Mouse (Mus musculus) CH12.LX (cell line): ENCODE results near the gene Stx8. TPM values are rescaled to one million over a fixed set of nuclear protein-coding genes. Genes with fewer than 3 reads are reported as not detected.

Experiments used
- DNase-seq: peaks from one replicate; pipeline ENCODE4 v3.0.0-alpha.2; 2013; ENCODE audit errors: extremely low read depth
- H3K27ac ChIP-seq: 2 replicates; pipeline ENCODE4 v1.5.1; 2012; ENCODE audit warnings: low read depth, mild to moderate bottlenecking, control low read depth, moderate library complexity; ENCODE audit not compliant: insufficient read depth
- H3K27me3 ChIP-seq: replicated peaks from 2 replicates; pipeline ENCODE3; 2012; ENCODE audit warnings: inconsistent platforms
- H3K36me3 ChIP-seq, 2 experiments: replicated peaks in 1 of 2; 2 replicates each; pipeline versions ENCODE3 to v1.6.1; 2012; ENCODE audit warnings: inconsistent platforms in 1 of 2, low read length in 1 of 2, mild to moderate bottlenecking in 1 of 2, mixed read lengths in 1 of 2, moderate library complexity in 1 of 2; ENCODE audit not compliant: control insufficient read depth in 1 of 2, insufficient read depth in 1 of 2
- H3K4me1 ChIP-seq, 2 experiments: 2 replicates each; pipeline ENCODE4 v1.6.1; 2012; ENCODE audit warnings: inconsistent platforms in 1 of 2, moderate library complexity in 1 of 2; ENCODE audit not compliant: insufficient read depth in 2 of 2, control insufficient read depth in 1 of 2
- H3K4me2 ChIP-seq: 2 replicates; pipeline ENCODE4 v1.6.1; 2012; ENCODE audit warnings: low read depth, mild to moderate bottlenecking, control low read depth; ENCODE audit not compliant: poor library complexity, insufficient read depth, severe bottlenecking
- H3K4me3 ChIP-seq, 3 experiments: fragments of 150-350 bp in 1 of 3; sonication (generic) in 1 of 3; replicated peaks in 1 of 3; 2 replicates each; pipeline versions ENCODE3 to v1.5.1; 2011 to 2012; ENCODE audit warnings: low read depth in 2 of 3, low read length in 2 of 3, mild to moderate bottlenecking in 2 of 3, moderate library complexity in 2 of 3, control low read depth in 1 of 3, improper control_type of control experiment in 1 of 3, inconsistent platforms in 1 of 3, mixed read lengths in 1 of 3; ENCODE audit not compliant: poor library complexity in 1 of 3
- H3K79me2 ChIP-seq: replicated peaks from 2 replicates; pipeline ENCODE4 v1.6.1; 2012; ENCODE audit warnings: mild to moderate bottlenecking, moderate library complexity; ENCODE audit not compliant: control insufficient read depth, poor library complexity, insufficient read depth, severe bottlenecking; ENCODE audit errors: extremely low read depth
- H3K9ac ChIP-seq: 2 replicates; pipeline ENCODE4 v1.6.1; 2012; ENCODE audit warnings: low read depth, mild to moderate bottlenecking, control low read depth, moderate library complexity; ENCODE audit not compliant: insufficient read depth
- H3K9me3 ChIP-seq: replicated peaks from 2 replicates; pipeline ENCODE3; 2012; ENCODE audit warnings: low read length, inconsistent platforms, mixed read lengths
- CHD1 ChIP-seq: IDR thresholded peaks from 2 replicates; pipeline ENCODE4 v1.6.1; 2012; ENCODE audit warnings: low read depth, low read length, improper control_type of control experiment, inconsistent platforms
- CHD2 ChIP-seq: IDR thresholded peaks from 2 replicates; pipeline ENCODE4 v1.6.1; 2011; ENCODE audit warnings: low read length, improper control_type of control experiment
- E2F4 ChIP-seq: IDR thresholded peaks from 2 replicates; pipeline ENCODE4 v1.6.1; 2011; ENCODE audit warnings: low read depth, low read length, improper control_type of control experiment; ENCODE audit not compliant: insufficient replicate concordance
- ELF1 ChIP-seq: IDR thresholded peaks from 2 replicates; pipeline ENCODE4 v1.6.1; 2014; ENCODE audit warnings: low read depth, mild to moderate bottlenecking, inconsistent platforms, low read length, improper control_type of control experiment
- EP300 ChIP-seq: IDR thresholded peaks from 2 replicates; pipeline ENCODE4 v1.6.1; 2011; ENCODE audit warnings: low read length, improper control_type of control experiment
- IRF4 ChIP-seq: IDR thresholded peaks from 2 replicates; pipeline ENCODE4 v1.6.1; 2014; ENCODE audit warnings: low read depth, mild to moderate bottlenecking, inconsistent platforms, low read length, improper control_type of control experiment
- KAT2A ChIP-seq: IDR thresholded peaks from 2 replicates; pipeline ENCODE4 v1.6.1; 2012; ENCODE audit warnings: low read length, improper control_type of control experiment, inconsistent platforms; ENCODE audit not compliant: insufficient replicate concordance
- MAFK ChIP-seq: IDR thresholded peaks from 2 replicates; pipeline ENCODE4 v1.6.1; 2011; ENCODE audit warnings: low read length, improper control_type of control experiment; ENCODE audit not compliant: insufficient replicate concordance
- MAX ChIP-seq: IDR thresholded peaks from 2 replicates; pipeline ENCODE4 v1.6.1; 2011; ENCODE audit warnings: low read length, improper control_type of control experiment
- MAZ ChIP-seq: IDR thresholded peaks from 2 replicates; pipeline ENCODE4 v1.6.1; 2012; ENCODE audit warnings: low read depth, mild to moderate bottlenecking, inconsistent platforms, low read length, improper control_type of control experiment, moderate library complexity
- MEF2A ChIP-seq: IDR thresholded peaks from 2 replicates; pipeline ENCODE4 v1.6.1; 2014; ENCODE audit warnings: low read depth, mild to moderate bottlenecking, inconsistent platforms, low read length, improper control_type of control experiment, borderline replicate concordance
- MYC ChIP-seq: IDR thresholded peaks from 2 replicates; pipeline ENCODE4 v1.6.1; 2011; ENCODE audit warnings: low read depth, mild to moderate bottlenecking, improper control_type of control experiment, low read length
- NELFE ChIP-seq: IDR thresholded peaks from 2 replicates; pipeline ENCODE4 v1.6.1; 2011; ENCODE audit warnings: low read depth, low read length, improper control_type of control experiment
- NRF1 ChIP-seq: IDR thresholded peaks from 2 replicates; pipeline ENCODE4 v1.6.1; 2014; ENCODE audit warnings: low read depth, mild to moderate bottlenecking, inconsistent platforms, low read length, improper control_type of control experiment, moderate library complexity
- PAX5 ChIP-seq: IDR thresholded peaks from 2 replicates; pipeline ENCODE4 v1.6.1; 2012; ENCODE audit warnings: low read length, inconsistent platforms, mixed read lengths
- RAD21 ChIP-seq: IDR thresholded peaks from 2 replicates; pipeline ENCODE4 v1.6.1; 2011; ENCODE audit warnings: low read depth, mild to moderate bottlenecking, low read length, improper control_type of control experiment, moderate library complexity
- SIN3A ChIP-seq: IDR thresholded peaks from 2 replicates; pipeline ENCODE4 v1.6.1; 2012; ENCODE audit warnings: low read length, improper control_type of control experiment, inconsistent platforms
- SMC3 ChIP-seq: IDR thresholded peaks from 2 replicates; pipeline ENCODE4 v1.6.1; 2011; ENCODE audit warnings: low read depth, low read length, improper control_type of control experiment
- TCF12 ChIP-seq: IDR thresholded peaks from 2 replicates; pipeline ENCODE4 v1.6.1; 2014; ENCODE audit warnings: low read depth, mild to moderate bottlenecking, inconsistent platforms, low read length, improper control_type of control experiment
- UBTF ChIP-seq: IDR thresholded peaks from 2 replicates; pipeline ENCODE4 v1.6.1; 2012; ENCODE audit warnings: low read depth, mild to moderate bottlenecking, inconsistent platforms, low read length, improper control_type of control experiment, moderate library complexity
- USF1 ChIP-seq: IDR thresholded peaks from 2 replicates; pipeline ENCODE4 v1.6.1; 2014; ENCODE audit warnings: low read depth, mild to moderate bottlenecking, inconsistent platforms, low read length, improper control_type of control experiment
- USF2 ChIP-seq: conservative IDR thresholded peaks from 2 replicates; pipeline ENCODE4 v1.6.1; 2011; ENCODE audit warnings: low read depth, low read length, improper control_type of control experiment
- ZC3H11A ChIP-seq: IDR thresholded peaks from 2 replicates; pipeline ENCODE4 v1.6.1; 2012; ENCODE audit warnings: low read depth, mild to moderate bottlenecking, inconsistent platforms, low read length, improper control_type of control experiment
- ZKSCAN1 ChIP-seq: IDR thresholded peaks from 2 replicates; pipeline ENCODE4 v1.6.1; 2012; ENCODE audit warnings: low read depth, inconsistent platforms, low read length, improper control_type of control experiment, borderline replicate concordance
- ZMIZ1 ChIP-seq: IDR thresholded peaks from 2 replicates; pipeline ENCODE4 v1.6.1; 2012; ENCODE audit warnings: low read depth, mild to moderate bottlenecking, inconsistent platforms, low read length, improper control_type of control experiment
- ZNF384 ChIP-seq: IDR thresholded peaks from 2 replicates; pipeline ENCODE4 v1.6.1; 2012; ENCODE audit warnings: low read depth, low read length, improper control_type of control experiment, inconsistent platforms
- dilution Hi-C: fragments of 300-500 bp; cut with MboI; formaldehyde crosslinking; loops from 2 replicates; pipeline ENCODE4 v1.14.3; 2020; ENCODE audit warnings: low sequenced_read_pairs; ENCODE audit not compliant: extremely low pct_unique_long_range_greater_than_20kb, extremely low pct_ligation_motif_present
- in situ Hi-C: fragments of 300-500 bp; cut with MboI; formaldehyde crosslinking; loops from 3 replicates; pipeline ENCODE4 v1.14.3; 2019; ENCODE audit warnings: low sequenced_read_pairs, low pct_ligation_motif_present, low pct_unique_long_range_greater_than_20kb, mixed read lengths
- polyA plus RNA-seq: library from polyadenylated mRNA; unstranded; fragments of >175 nt; gene quantifications from 2 replicates; pipeline ENCODE4 v1.2.1, GENCODE M21; 2012; ENCODE audit warnings: low read depth; ENCODE audit not compliant: insufficient read length
- total RNA-seq, 2 experiments: library from RNA; depleted of rRNA; stranded (reverse); fragments of 300-350 nt in 1 of 2; fragments of >200 nt in 1 of 2; gene quantifications; 2 replicates each; pipeline ENCODE4 v1.2.3; 2012 to 2014

Gene Stx8
- total and polyA plus RNA-seq, 3 experiments: 31.8 to 57.9 (median 35.2) TPM

DNA sequence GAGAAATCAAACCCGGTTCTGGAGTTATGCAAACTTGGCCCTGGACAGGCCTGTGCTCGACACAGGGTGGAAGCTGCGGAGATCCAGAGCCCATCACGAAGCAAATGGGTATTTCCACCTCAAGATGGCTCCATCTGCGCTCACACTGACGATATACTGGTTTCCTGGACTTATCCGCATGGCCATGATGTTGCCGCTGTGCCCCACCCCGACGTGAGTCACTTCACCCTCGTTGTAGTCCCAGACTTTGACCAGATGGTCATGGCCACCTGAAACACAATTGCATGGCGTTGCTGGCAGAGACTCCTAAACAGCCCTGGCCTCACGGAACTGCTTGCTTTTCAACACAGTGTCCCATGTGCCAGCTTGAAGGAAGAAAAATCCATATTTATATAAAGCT, 41.0 kb upstream of the Stx8 start:
- no peak for TF ChIP-seq MAX
- TF ChIP-seq ZKSCAN1: no peak
- no peak for TF ChIP-seq MAFK
- TF ChIP-seq PAX5: no peak
- TF ChIP-seq KAT2A: no peak
- TF ChIP-seq ZNF384: no peak
- TF ChIP-seq CHD2: no peak
- no peak for TF ChIP-seq UBTF
- no peak for TF ChIP-seq SMC3
- no peak for TF ChIP-seq SIN3A
- no peak for TF ChIP-seq MAZ
- TF ChIP-seq E2F4: no peak
- no peak for TF ChIP-seq ZC3H11A
- TF ChIP-seq NELFE: no peak
- TF ChIP-seq CHD1: no peak
- TF ChIP-seq, all 38 proteins: peak for 0
- no peaks in the 10 kb centered on the region for H3K9me3 ChIP-seq
- H3K9ac ChIP-seq: no peak overlapping the region
- H3K79me2 ChIP-seq: no peaks in the 10 kb centered on the region
- dilution Hi-C loops (no loop called here), in situ Hi-C loops (no loop called here)
- H3K4me2 ChIP-seq: no peak overlapping the region
- H3K36me3 ChIP-seq: no peaks in the 10 kb centered on the region
- no peak overlapping the region for H3K4me3 ChIP-seq
- no peak overlapping the region for H3K27ac ChIP-seq
- no peak for DNase-seq
- peaks cover 49% of the 10 kb centered on the region for H3K27me3 ChIP-seq
- peaks cover 3 to 27% of the 10 kb centered on the region in 2 experiments; a peak in 3 of 4 replicates for H3K4me1 ChIP-seq

DNA sequence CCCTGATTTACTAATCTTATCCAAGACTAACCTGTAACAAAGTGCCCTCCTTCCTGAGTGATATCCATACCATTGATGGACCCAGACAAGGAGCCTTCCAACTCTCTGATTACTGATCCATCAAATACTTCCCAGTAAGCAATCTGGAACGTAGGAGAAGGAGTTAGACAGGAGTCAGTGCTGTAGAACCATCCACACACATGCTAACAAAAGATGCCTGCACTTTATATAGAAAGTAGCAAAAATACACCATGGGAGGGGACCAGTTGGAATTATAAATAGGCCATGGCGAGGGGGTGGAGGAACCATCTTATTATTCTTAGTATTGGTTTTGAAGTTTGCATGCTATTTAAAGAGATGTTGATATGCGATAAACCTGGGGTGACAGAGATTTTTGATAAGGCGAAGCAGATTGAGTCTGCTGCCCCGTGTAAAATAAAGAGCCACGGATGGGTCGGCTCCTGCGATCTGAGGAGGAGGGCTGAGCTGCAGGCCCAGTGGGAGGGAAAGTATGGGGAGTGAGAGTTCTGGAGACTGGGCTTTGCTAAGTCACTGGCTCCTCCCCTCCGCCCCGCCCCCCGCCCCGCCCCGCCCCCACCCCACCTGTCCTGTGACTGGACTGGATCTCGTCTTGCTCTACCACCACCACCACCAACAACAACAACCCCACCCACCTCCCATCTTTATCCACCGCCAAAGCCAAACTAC, 39.5 kb upstream of the Stx8 start:
- dilution Hi-C loops: no loop called here
- Histone ChIP-seq H3K9ac (no peak overlapping the region), H3K9me3 (no peaks in the 10 kb centered on the region), H3K4me3 (no peak overlapping the region), H3K36me3 (no peaks in the 10 kb centered on the region), H3K4me2 (peak overlapping the region; percentile 40), H3K4me1 (peaks cover 3 to 20% of the 10 kb centered on the region in 2 experiments; a peak in 3 of 4 replicates), H3K27ac (no peak overlapping the region)
- no peak for TF ChIP-seq USF1
- no peak for TF ChIP-seq MEF2A
- TF ChIP-seq MAZ: no peak
- no peak for TF ChIP-seq NRF1
- no peak for TF ChIP-seq SIN3A
- no peak for TF ChIP-seq TCF12
- TF ChIP-seq CHD1: no peak
- no peak for TF ChIP-seq EP300
- TF ChIP-seq MAX: no peak
- no peak for TF ChIP-seq MYC
- TF ChIP-seq ELF1: no peak
- TF ChIP-seq ZMIZ1: no peak
- no peak for TF ChIP-seq UBTF
- TF ChIP-seq RAD21: no peak
- no peak for TF ChIP-seq IRF4
- no peak for TF ChIP-seq USF2
- TF ChIP-seq, all 38 proteins: peak for 0
- Histone ChIP-seq H3K79me2 (no peaks in the 10 kb centered on the region), H3K27me3 (peaks cover 45% of the 10 kb centered on the region)
- no peak for DNase-seq
- in situ Hi-C loops: no loop called here
